Mouse (Mus musculus): ENCODE data around the gene Kdelc2. TPM values are rescaled to one million over a fixed set of nuclear protein-coding genes. Genes with fewer than 3 reads are reported as not detected.

Gene Kdelc2
- total and polyA plus RNA-seq, 2 experiments from 2014 or later, result 5.9 to 7.0 TPM

GRCm38 (mm10) chr9:53353161-53353560 lies 30.7 kb upstream of the Kdelc2 start:
- Histone ChIP-seq H3K9ac (replicated peaks; ENCODE audit: low read length, poor library complexity, severe bottlenecking) (no peak overlapping the region), H3K27me3 (ENCODE audit: insufficient read depth, low read length) (no peaks in the 10 kb centered on the region), H3K36me3 (ENCODE audit: insufficient read depth, low read length) (no peaks in the 10 kb centered on the region), H3K4me3 (ENCODE audit: low read depth, low read length) (no peak overlapping the region), H3K27ac (ENCODE audit: low read depth, low read length) (no peak overlapping the region), H3K4me1 (ENCODE audit: insufficient read depth, low read length) (no peaks in the 10 kb centered on the region), H3K9me3 (ENCODE audit: low read length) (0 out of 2 replicates have a peak, but pooled peaks cover 5% of the 10 kb centered on the region), H3K4me2 (ENCODE audit: low read depth, low read length, poor library complexity, severe bottlenecking) (no peak overlapping the region)
- no peak for ATAC-seq (ENCODE audit: low FRiP score)
- 87% methylated on average over 5 of the region's 5 CpGs for WGBS
- no peak for TF ChIP-seq CTCF (IDR thresholded peaks at IDR 0.05)
- no peak for DNase-seq (ENCODE audit: low spot score)

- WGBS, result 74% methylated on average over 14 of the region's 14 CpGs
- no peak for DNase-seq (ENCODE audit: low spot score)
- H3K27me3 ChIP-seq (ENCODE audit: insufficient read depth, low read length), result no peaks in the 10 kb centered on the region
- ATAC-seq (ENCODE audit: low FRiP score), result no peak
- no peak for TF ChIP-seq CTCF (IDR thresholded peaks at IDR 0.05)
- H3K27ac ChIP-seq (ENCODE audit: low read depth, low read length), result no peak overlapping the region
- no peaks in the 10 kb centered on the region for H3K36me3 ChIP-seq (ENCODE audit: insufficient read depth, low read length)
- no peak overlapping the region for H3K4me2 ChIP-seq (ENCODE audit: low read depth, low read length, poor library complexity, severe bottlenecking)
- no peaks in the 10 kb centered on the region for H3K9me3 ChIP-seq (ENCODE audit: low read length)
- H3K4me1 ChIP-seq (ENCODE audit: insufficient read depth, low read length), result no peaks in the 10 kb centered on the region
- H3K4me3 ChIP-seq (ENCODE audit: low read depth, low read length), result no peak overlapping the region
- no peak overlapping the region for H3K9ac ChIP-seq (replicated peaks; ENCODE audit: low read length, poor library complexity, severe bottlenecking)
These were observed 27.3 kb upstream of the Kdelc2 start for GRCm38 (mm10) chr9:53356219-53357155.

GRCm38 (mm10) chr9:53371339-53371738 lies 12.5 kb upstream of the Kdelc2 start:
- no peaks in the 10 kb centered on the region for H3K36me3 ChIP-seq (ENCODE audit: insufficient read depth, low read length)
- TF ChIP-seq CTCF (IDR thresholded peaks at IDR 0.05), result no peak
- no peak overlapping the region for H3K27ac ChIP-seq (ENCODE audit: low read depth, low read length)
- 81% methylated on average over 3 of the region's 3 CpGs for WGBS
- no peak overlapping the region for H3K4me3 ChIP-seq (ENCODE audit: low read depth, low read length)
- H3K27me3 ChIP-seq (ENCODE audit: insufficient read depth, low read length), result no peaks in the 10 kb centered on the region
- H3K9me3 ChIP-seq (ENCODE audit: low read length), result no peaks in the 10 kb centered on the region
- ATAC-seq (ENCODE audit: low FRiP score) (no peak), DNase-seq (ENCODE audit: low spot score) (no peak)
- no peak overlapping the region for H3K9ac ChIP-seq (replicated peaks; ENCODE audit: low read length, poor library complexity, severe bottlenecking)
- no peaks in the 10 kb centered on the region for H3K4me1 ChIP-seq (ENCODE audit: insufficient read depth, low read length)
- no peak overlapping the region for H3K4me2 ChIP-seq (ENCODE audit: low read depth, low read length, poor library complexity, severe bottlenecking)

GRCm38 (mm10) chr9:53375907-53376306 lies 7.9 kb upstream of the Kdelc2 start:
- Histone ChIP-seq H3K4me2 (ENCODE audit: low read depth, low read length, poor library complexity, severe bottlenecking) (no peak overlapping the region), H3K9ac (replicated peaks; ENCODE audit: low read length, poor library complexity, severe bottlenecking) (no peak overlapping the region), H3K4me3 (ENCODE audit: low read depth, low read length) (no peak overlapping the region), H3K9me3 (ENCODE audit: low read length) (no peaks in the 10 kb centered on the region), H3K4me1 (ENCODE audit: insufficient read depth, low read length) (no peaks in the 10 kb centered on the region), H3K36me3 (ENCODE audit: insufficient read depth, low read length) (no peaks in the 10 kb centered on the region), H3K27me3 (ENCODE audit: insufficient read depth, low read length) (no peaks in the 10 kb centered on the region), H3K27ac (ENCODE audit: low read depth, low read length) (no peak overlapping the region)
- WGBS, result 74% methylated on average over 4 of the region's 4 CpGs
- TF ChIP-seq CTCF (IDR thresholded peaks at IDR 0.05), result 0 out of 2 replicates have a peak, but pooled peaks have one; percentile 20
- ATAC-seq (ENCODE audit: low FRiP score), result no peak
- no peak for DNase-seq (ENCODE audit: low spot score)

- H3K4me3 ChIP-seq (ENCODE audit: low read depth, low read length), result no peak overlapping the region
- TF ChIP-seq CTCF (IDR thresholded peaks at IDR 0.05), result 0 out of 2 replicates have a peak, but pooled peaks have one; percentile 20
- no peak overlapping the region for H3K9ac ChIP-seq (replicated peaks; ENCODE audit: low read length, poor library complexity, severe bottlenecking)
- H3K27me3 ChIP-seq (ENCODE audit: insufficient read depth, low read length), result no peaks in the 10 kb centered on the region
- H3K4me2 ChIP-seq (ENCODE audit: low read depth, low read length, poor library complexity, severe bottlenecking), result no peak overlapping the region
- WGBS, result 87% methylated on average over 13 of the region's 13 CpGs
- H3K36me3 ChIP-seq (ENCODE audit: insufficient read depth, low read length), result no peaks in the 10 kb centered on the region
- H3K27ac ChIP-seq (ENCODE audit: low read depth, low read length), result no peak overlapping the region
- no peaks in the 10 kb centered on the region for H3K9me3 ChIP-seq (ENCODE audit: low read length)
- ATAC-seq (ENCODE audit: low FRiP score), result no peak
- H3K4me1 ChIP-seq (ENCODE audit: insufficient read depth, low read length), result no peaks in the 10 kb centered on the region
- DNase-seq (ENCODE audit: low spot score), result no peak
These were observed 7.0 kb upstream of the Kdelc2 start for GRCm38 (mm10) chr9:53376820-53377219.

GRCm38 (mm10) chr9:53377597-53377996 lies 6.2 kb upstream of the Kdelc2 start:
- no peak overlapping the region for H3K27ac ChIP-seq (ENCODE audit: low read depth, low read length)
- H3K9ac ChIP-seq (replicated peaks; ENCODE audit: low read length, poor library complexity, severe bottlenecking), result no peak overlapping the region
- no peak for TF ChIP-seq CTCF (IDR thresholded peaks at IDR 0.05)
- ATAC-seq (ENCODE audit: low FRiP score) (no peak), DNase-seq (ENCODE audit: low spot score) (no peak)
- no peak overlapping the region for H3K4me2 ChIP-seq (ENCODE audit: low read depth, low read length, poor library complexity, severe bottlenecking)
- H3K9me3 ChIP-seq (ENCODE audit: low read length), result no peaks in the 10 kb centered on the region
- no peaks in the 10 kb centered on the region for H3K36me3 ChIP-seq (ENCODE audit: insufficient read depth, low read length)
- 58% methylated on average over 5 of the region's 5 CpGs for WGBS
- no peaks in the 10 kb centered on the region for H3K4me1 ChIP-seq (ENCODE audit: insufficient read depth, low read length)
- no peaks in the 10 kb centered on the region for H3K27me3 ChIP-seq (ENCODE audit: insufficient read depth, low read length)
- no peak overlapping the region for H3K4me3 ChIP-seq (ENCODE audit: low read depth, low read length)

All from midbrain, postnatal 0 days (tissue).